Mouse (Mus musculus): ENCODE measurements at regions not wholly inside any gene's neighbourhood (a gene's known extent, or its start where the extent isn't known, plus 50 kb on each side); places are given as distances from the start of the nearest gene placed in this dataset.

DNA sequence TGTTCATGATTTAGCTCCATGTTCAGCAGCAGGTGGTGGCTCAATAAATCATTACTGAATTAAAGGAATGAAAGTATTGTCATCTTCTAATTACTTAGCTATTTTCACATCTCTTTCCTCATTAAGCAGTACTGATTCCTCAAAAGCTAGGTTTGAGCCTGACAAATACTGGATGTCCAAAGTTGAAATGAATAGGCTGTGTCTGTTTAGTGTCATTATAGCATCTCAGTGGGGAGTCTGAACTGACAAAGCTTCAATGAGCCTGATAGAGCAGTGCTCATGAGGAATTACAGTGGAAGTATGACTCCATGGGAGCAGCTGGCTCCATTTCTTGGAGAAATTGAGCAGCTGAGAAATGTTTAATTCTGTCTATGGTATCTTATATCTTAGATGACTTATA is 1646.7 kb upstream of the Cntnap5a start:
- H3K36me3 ChIP-seq (ENCODE audit: insufficient read depth, low read length) = no peaks in the 10 kb centered on the region
- H3K4me1 ChIP-seq (replicated peaks; ENCODE audit: low read depth, low read length) = no peaks in the 10 kb centered on the region
- H3K4me3 ChIP-seq (replicated peaks; ENCODE audit: low read length) = no peak overlapping the region
- H3K9me3 ChIP-seq (ENCODE audit: low read length) = peaks cover 9% of the 10 kb centered on the region; the same call in 1 of the 2 replicates
- TF ChIP-seq CTCF (conservative IDR thresholded peaks at IDR 0.05; ENCODE audit: low read length) = no peak
- no peak for TF ChIP-seq POU5F1 (IDR thresholded peaks at IDR 0.05; ENCODE audit: borderline replicate concordance, low read length)
- TF ChIP-seq NANOG (IDR thresholded peaks at IDR 0.05; ENCODE audit: borderline replicate concordance, low read length) = no peak
- no peaks in the 10 kb centered on the region for H3K27me3 ChIP-seq (ENCODE audit: insufficient read depth, low read length)

- Histone ChIP-seq H3K9me3 (ENCODE audit: low read length) (peaks cover 9% of the 10 kb centered on the region; the same call in 1 of the 2 replicates), H3K27me3 (ENCODE audit: insufficient read depth, low read length) (no peaks in the 10 kb centered on the region), H3K36me3 (ENCODE audit: insufficient read depth, low read length) (no peaks in the 10 kb centered on the region), H3K4me1 (replicated peaks; ENCODE audit: low read depth, low read length) (no peaks in the 10 kb centered on the region), H3K4me3 (replicated peaks; ENCODE audit: low read length) (no peak overlapping the region)
- TF ChIP-seq CTCF (conservative IDR thresholded peaks at IDR 0.05; ENCODE audit: low read length) = no peak
- TF ChIP-seq NANOG (IDR thresholded peaks at IDR 0.05; ENCODE audit: borderline replicate concordance, low read length) = no peak
- no peak for TF ChIP-seq POU5F1 (IDR thresholded peaks at IDR 0.05; ENCODE audit: borderline replicate concordance, low read length)
These were observed 1645.2 kb upstream of the Cntnap5a start for GRCm38 (mm10) chr1:114039383-114039782.

GRCm38 (mm10) chr1:114063097-114063496 is 1621.5 kb upstream of the Cntnap5a start:
- no peak overlapping the region for H3K4me3 ChIP-seq (replicated peaks; ENCODE audit: low read length)
- H3K4me1 ChIP-seq (replicated peaks; ENCODE audit: low read depth, low read length) = no peaks in the 10 kb centered on the region
- no peak for TF ChIP-seq POU5F1 (IDR thresholded peaks at IDR 0.05; ENCODE audit: borderline replicate concordance, low read length)
- no peak for TF ChIP-seq NANOG (IDR thresholded peaks at IDR 0.05; ENCODE audit: borderline replicate concordance, low read length)
- no peak for TF ChIP-seq CTCF (conservative IDR thresholded peaks at IDR 0.05; ENCODE audit: low read length)
- no peaks in the 10 kb centered on the region for H3K9me3 ChIP-seq (ENCODE audit: low read length)
- H3K36me3 ChIP-seq (ENCODE audit: insufficient read depth, low read length) = no peaks in the 10 kb centered on the region
- H3K27me3 ChIP-seq (ENCODE audit: insufficient read depth, low read length) = no peaks in the 10 kb centered on the region

- H3K4me3 ChIP-seq (replicated peaks; ENCODE audit: low read length) = no peak overlapping the region
- no peaks in the 10 kb centered on the region for H3K27me3 ChIP-seq (ENCODE audit: insufficient read depth, low read length)
- no peaks in the 10 kb centered on the region for H3K4me1 ChIP-seq (replicated peaks; ENCODE audit: low read depth, low read length)
- no peak for TF ChIP-seq POU5F1 (IDR thresholded peaks at IDR 0.05; ENCODE audit: borderline replicate concordance, low read length)
- H3K9me3 ChIP-seq (ENCODE audit: low read length) = peaks cover 21% of the 10 kb centered on the region
- H3K36me3 ChIP-seq (ENCODE audit: insufficient read depth, low read length) = no peaks in the 10 kb centered on the region
These were observed 1610.0 kb upstream of the Cntnap5a start for GRCm38 (mm10) chr1:114074506-114074905.
